Mouse (Mus musculus): ENCODE data around the gene Actr10.

The Actr10 gene

GRCm38 (mm10) chr12:70937571-70938384, at the start of gene Actr10:
Gene Actr10, plus strand, starts transcription at chr12:70937857.
- peak; percentile 62 for DNase-seq (ENCODE audit: low read depth, low spot score)

- no peak for DNase-seq (ENCODE audit: low read depth, low spot score)
Observed at GRCm38 (mm10) chr12:70890405-70890804, 47.3 kb upstream of the Actr10 start.

- DNase-seq (ENCODE audit: low read depth, low spot score), result no peak
Observed at GRCm38 (mm10) chr12:70890874-70891470, 46.7 kb upstream of the Actr10 start.

- no peak for DNase-seq (ENCODE audit: low read depth, low spot score)
Observed at GRCm38 (mm10) chr12:70895275-70895674, 42.4 kb upstream of the Actr10 start.

GRCm38 (mm10) chr12:70896068-70896467, 41.6 kb upstream of the Actr10 start:
- no peak for DNase-seq (ENCODE audit: low read depth, low spot score)

- no peak for DNase-seq (ENCODE audit: low read depth, low spot score)
Observed at GRCm38 (mm10) chr12:70897434-70897833, 40.2 kb upstream of the Actr10 start.

GRCm38 (mm10) chr12:70898450-70898849, 39.2 kb upstream of the Actr10 start:
- DNase-seq (ENCODE audit: low read depth, low spot score), result no peak

- DNase-seq (ENCODE audit: low read depth, low spot score), result no peak
Observed at GRCm38 (mm10) chr12:70904471-70904870, 33.2 kb upstream of the Actr10 start.

- DNase-seq (ENCODE audit: low read depth, low spot score), result no peak
Observed at GRCm38 (mm10) chr12:70906867-70907266, 30.8 kb upstream of the Actr10 start.

- no peak for DNase-seq (ENCODE audit: low read depth, low spot score)
Observed at GRCm38 (mm10) chr12:70907651-70908050, 30.0 kb upstream of the Actr10 start.

GRCm38 (mm10) chr12:70908076-70908475, 29.6 kb upstream of the Actr10 start:
- no peak for DNase-seq (ENCODE audit: low read depth, low spot score)

GRCm38 (mm10) chr12:70910241-70910720, 27.4 kb upstream of the Actr10 start:
- DNase-seq (ENCODE audit: low read depth, low spot score), result peak; percentile 56

- no peak for DNase-seq (ENCODE audit: low read depth, low spot score)
Observed at GRCm38 (mm10) chr12:70911029-70911428, 26.6 kb upstream of the Actr10 start.

- no peak for DNase-seq (ENCODE audit: low read depth, low spot score)
Observed at GRCm38 (mm10) chr12:70911676-70912379, 25.8 kb upstream of the Actr10 start.

- no peak for DNase-seq (ENCODE audit: low read depth, low spot score)
Observed at GRCm38 (mm10) chr12:70913429-70913828, 24.2 kb upstream of the Actr10 start.

- no peak for DNase-seq (ENCODE audit: low read depth, low spot score)
Observed at GRCm38 (mm10) chr12:70914387-70914786, 23.3 kb upstream of the Actr10 start.

GRCm38 (mm10) chr12:70929781-70930180, 7.9 kb upstream of the Actr10 start:
- DNase-seq (ENCODE audit: low read depth, low spot score), result no peak

- no peak for DNase-seq (ENCODE audit: low read depth, low spot score)
Observed at GRCm38 (mm10) chr12:70937150-70937549, 507 bp upstream of the Actr10 start.

- no peak for DNase-seq (ENCODE audit: low read depth, low spot score)
Observed at GRCm38 (mm10) chr12:70940806-70941205, 3.1 kb downstream of the Actr10 start.

- no peak for DNase-seq (ENCODE audit: low read depth, low spot score)
Observed at GRCm38 (mm10) chr12:70944181-70944580, 6.5 kb downstream of the Actr10 start.

GRCm38 (mm10) chr12:70946585-70947256, 9.1 kb downstream of the Actr10 start:
- DNase-seq (ENCODE audit: low read depth, low spot score), result no peak

- no peak for DNase-seq (ENCODE audit: low read depth, low spot score)
Observed at GRCm38 (mm10) chr12:70958640-70959039, 21.0 kb downstream of the Actr10 start.

Measured in WW6 (cell line).